Mouse (Mus musculus) lung, embryonic 15.5 days (tissue): Measurements from ENCODE around the gene Slc22a23. TPM values are rescaled to one million over a fixed set of nuclear protein-coding genes. Genes with fewer than 3 reads are reported as not detected.
A peak's percentile ranks its signal among the peaks of the same experiment; 100 is the strongest.

Experiments used
- ATAC-seq: fragments of 200-750 bp; cut with Nextera tagmentation; 2 replicates; pipeline ENCODE4 v1.8.0; 2017; ENCODE audit warnings: moderate number of reproducible peaks, borderline replicate concordance; ENCODE audit not compliant: low FRiP score, low TSS enrichment; ENCODE audit errors: extremely low read depth
- H3K27ac ChIP-seq: fragments of 300-500 bp; sonication (generic); 2 replicates; pipeline ENCODE4 v1.5.1; 2015; ENCODE audit warnings: moderate library complexity, mild to moderate bottlenecking, inconsistent platforms
- H3K27me3 ChIP-seq: fragments of 300-500 bp; sonication (generic); 2 replicates; pipeline ENCODE4 v1.6.1; 2015; ENCODE audit warnings: inconsistent platforms
- H3K36me3 ChIP-seq: fragments of 300-500 bp; sonication (generic); 2 replicates; pipeline ENCODE4 v1.6.1; 2015; ENCODE audit warnings: inconsistent platforms
- H3K4me1 ChIP-seq: fragments of 300-500 bp; sonication (generic); 2 replicates; pipeline ENCODE4 v1.6.1; 2015; ENCODE audit warnings: inconsistent platforms
- H3K4me2 ChIP-seq: fragments of 300-500 bp; sonication (generic); 2 replicates; pipeline ENCODE4 v1.6.1; 2015; ENCODE audit warnings: inconsistent platforms, mild to moderate bottlenecking, moderate library complexity
- H3K4me3 ChIP-seq: fragments of 300-500 bp; sonication (generic); 2 replicates; pipeline ENCODE4 v1.5.1; 2015; ENCODE audit warnings: mild to moderate bottlenecking, inconsistent platforms
- H3K9ac ChIP-seq: fragments of 300-500 bp; sonication (generic); 2 replicates; pipeline ENCODE4 v1.6.1; 2015; ENCODE audit warnings: inconsistent platforms
- H3K9me3 ChIP-seq: fragments of 300-500 bp; sonication (generic); 2 replicates; pipeline ENCODE4 v1.6.1; 2016; ENCODE audit warnings: inconsistent platforms
- WGBS: fragments of 180-500 bp; shearing (Covaris S2); methylation state at CpG from one replicate; pipeline ENCODE4 v1.1.7; 2015; 5-methylcytosine and 5-hydroxymethylcytosine counted together
- polyA plus RNA-seq: library from polyadenylated mRNA; unstranded; fragments of >200 nt; fragmentation: Nextera tagmentation; extraction: Ambion mirVana; gene quantifications from 2 replicates; pipeline ENCODE4 v1.2.1, GENCODE M21; 2015

Gene Slc22a23
- polyA plus RNA-seq, 1 experiment from 2014 or later = 4.1 TPM

DNA sequence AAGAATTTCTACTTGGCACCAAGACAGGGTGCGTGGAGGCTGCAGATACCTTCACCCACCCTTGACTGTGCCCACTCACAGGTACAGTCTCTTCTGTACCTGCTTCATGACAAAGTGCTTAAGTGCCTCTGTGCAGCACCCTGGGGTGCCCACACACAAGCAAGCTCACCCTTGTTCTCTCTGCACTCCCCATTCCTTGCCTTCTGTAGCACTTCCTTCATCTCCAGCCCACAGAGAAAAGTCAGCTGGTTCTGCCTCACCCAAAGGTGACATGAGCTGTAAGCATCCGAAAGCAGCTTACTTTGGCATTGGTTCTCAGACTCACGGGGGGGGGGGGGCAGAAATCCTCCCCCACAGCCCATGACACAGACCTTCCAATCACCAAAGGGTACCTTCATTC is 130.1 kb downstream of the Slc22a23 start:
- no peak for ATAC-seq
- Histone ChIP-seq H3K27ac (no peak overlapping the region), H3K9ac (no peak overlapping the region), H3K4me1 (peaks cover 26% of the 10 kb centered on the region), H3K36me3 (no peaks in the 10 kb centered on the region), H3K4me3 (no peak overlapping the region), H3K9me3 (no peaks in the 10 kb centered on the region), H3K27me3 (no peaks in the 10 kb centered on the region), H3K4me2 (no peak overlapping the region)
- 51% methylated on average over 3 of the region's 3 CpGs for WGBS

DNA sequence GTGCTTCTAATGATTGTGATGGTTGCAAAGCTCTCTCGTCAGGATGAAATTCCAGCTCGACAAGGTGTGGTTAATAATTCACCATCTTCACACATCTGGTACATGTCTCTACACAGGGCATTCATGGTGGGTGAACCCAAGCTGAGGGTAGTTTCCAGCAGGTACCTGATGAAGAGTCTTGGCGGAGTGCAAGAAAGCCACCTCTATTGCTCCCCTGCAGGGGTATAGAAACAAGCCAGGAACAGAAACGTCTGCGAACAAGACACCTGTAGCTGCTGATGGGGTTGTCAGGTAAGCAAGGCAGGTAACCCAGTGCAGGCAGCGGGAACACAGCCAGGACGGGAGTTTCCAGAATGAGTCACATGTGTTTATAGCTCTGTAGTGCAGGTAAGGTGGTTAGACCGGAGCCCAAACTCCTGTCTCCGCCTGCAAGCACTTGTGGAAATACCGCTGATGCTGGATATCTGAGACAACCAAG is 132.2 kb downstream of the Slc22a23 start:
- WGBS = 44% methylated on average over 10 of the region's 10 CpGs
- Histone ChIP-seq H3K9ac (no peak overlapping the region), H3K4me1 (peaks cover 32% of the 10 kb centered on the region), H3K9me3 (no peaks in the 10 kb centered on the region), H3K27ac (peak overlapping the region; percentile 75), H3K27me3 (no peaks in the 10 kb centered on the region), H3K4me3 (no peak overlapping the region), H3K4me2 (peak overlapping the region; percentile 23), H3K36me3 (no peaks in the 10 kb centered on the region)
- ATAC-seq = peak; percentile 74; the same call in 1 of the 2 replicates

DNA sequence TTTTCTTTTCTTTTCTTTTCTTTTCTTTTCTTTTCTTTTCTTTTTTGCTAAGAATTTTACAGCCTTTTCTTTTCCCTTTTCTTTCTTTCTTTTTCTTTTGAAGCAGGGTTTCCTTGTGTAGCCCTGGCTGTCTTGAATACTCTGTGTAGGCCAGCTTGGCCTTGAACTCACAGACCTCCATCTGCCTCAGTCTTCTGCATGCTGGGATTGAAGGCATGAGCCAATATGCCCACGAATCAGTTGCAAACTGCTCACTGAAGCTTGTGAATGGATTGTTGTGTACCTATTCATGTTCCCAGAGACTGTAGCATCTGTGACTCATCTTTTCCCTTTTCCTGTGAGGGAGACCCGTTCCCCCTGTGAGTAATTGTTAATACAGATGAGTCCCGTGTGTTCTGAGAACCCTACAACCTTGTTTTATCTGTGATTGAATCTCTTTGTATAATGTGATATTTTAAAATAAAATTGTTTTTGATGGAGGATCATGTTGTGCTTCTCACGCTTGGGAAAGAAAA is 133.7 kb downstream of the Slc22a23 start:
- 54% methylated on average over 4 of the region's 4 CpGs for WGBS
- Histone ChIP-seq H3K9me3 (no peaks in the 10 kb centered on the region), H3K9ac (no peak overlapping the region), H3K27ac (no peak overlapping the region), H3K4me2 (no peak overlapping the region), H3K36me3 (no peaks in the 10 kb centered on the region), H3K27me3 (no peaks in the 10 kb centered on the region), H3K4me3 (no peak overlapping the region), H3K4me1 (peaks cover 32% of the 10 kb centered on the region)
- no peak for ATAC-seq

DNA sequence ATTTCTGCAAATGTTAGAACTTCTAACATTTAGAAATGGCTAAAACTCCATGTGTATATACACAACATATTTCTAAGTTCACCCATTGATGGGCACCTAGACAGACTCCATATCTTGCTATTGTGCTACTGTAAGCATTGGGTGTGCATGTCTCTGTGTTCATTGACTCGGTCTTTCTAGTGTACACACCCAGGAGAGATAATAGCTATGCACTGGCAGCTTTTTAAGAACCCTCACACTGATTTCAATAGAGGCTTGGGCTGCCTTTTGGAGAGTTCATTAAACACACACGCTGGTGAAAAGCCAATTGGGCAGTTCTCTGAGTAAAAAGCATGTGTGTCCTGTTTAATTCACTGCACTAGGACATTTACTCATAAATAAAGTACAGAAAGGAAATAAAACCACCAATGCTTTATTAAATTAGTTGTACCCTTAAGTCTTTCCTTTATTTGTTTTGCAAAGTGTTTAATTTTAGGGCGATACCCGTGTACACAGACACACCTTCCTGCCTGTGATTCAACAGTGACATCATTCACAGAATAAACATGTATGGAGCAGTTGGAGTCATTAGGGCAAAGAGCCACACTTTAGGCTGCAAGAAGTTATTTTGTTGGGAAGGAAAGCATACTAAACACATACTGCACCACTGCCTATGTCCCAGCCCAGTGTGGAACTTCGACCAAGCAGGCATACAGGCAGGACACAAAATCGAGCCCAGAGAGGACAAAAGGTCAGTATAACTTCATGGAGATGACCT is 137.1 kb downstream of the Slc22a23 start:
- Histone ChIP-seq H3K9me3 (no peaks in the 10 kb centered on the region), H3K36me3 (no peaks in the 10 kb centered on the region), H3K9ac (no peak overlapping the region), H3K4me2 (no peak overlapping the region), H3K4me3 (no peak overlapping the region), H3K27ac (peak overlapping the region; percentile 38), H3K4me1 (peaks cover 16% of the 10 kb centered on the region), H3K27me3 (no peaks in the 10 kb centered on the region)
- 0 out of 2 replicates have a peak, but pooled peaks have one; percentile 27 for ATAC-seq
- WGBS = 50% methylated on average over 6 of the region's 6 CpGs

DNA sequence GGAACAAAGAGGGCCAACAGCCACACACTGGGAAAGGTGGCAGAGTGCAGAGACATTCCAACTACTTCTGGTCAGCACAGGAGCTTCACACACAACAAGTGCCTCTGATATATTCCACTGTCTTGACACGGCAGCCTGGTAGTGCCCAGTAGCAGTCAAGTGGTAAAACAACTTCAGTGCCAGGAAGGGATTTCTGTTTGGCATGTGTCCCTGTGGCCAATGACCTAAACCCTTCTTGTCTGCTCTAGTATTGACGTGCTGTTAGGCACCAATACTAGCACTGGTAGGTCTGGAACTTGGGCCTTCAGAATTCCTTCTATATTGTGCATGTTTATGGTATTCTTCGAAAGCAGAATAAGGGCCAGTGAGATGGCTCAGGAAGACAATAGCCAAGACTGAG is 139.8 kb downstream of the Slc22a23 start:
- no peak overlapping the region for H3K9ac ChIP-seq
- H3K9me3 ChIP-seq = no peaks in the 10 kb centered on the region
- 81% methylated on average over 3 of the region's 3 CpGs for WGBS
- no peak overlapping the region for H3K4me3 ChIP-seq
- ATAC-seq = no peak
- H3K4me1 ChIP-seq = 0 out of 2 replicates have a peak, but pooled peaks cover 7% of the 10 kb centered on the region
- H3K27me3 ChIP-seq = no peaks in the 10 kb centered on the region
- no peak overlapping the region for H3K4me2 ChIP-seq
- H3K27ac ChIP-seq = no peak overlapping the region
- H3K36me3 ChIP-seq = no peaks in the 10 kb centered on the region

DNA sequence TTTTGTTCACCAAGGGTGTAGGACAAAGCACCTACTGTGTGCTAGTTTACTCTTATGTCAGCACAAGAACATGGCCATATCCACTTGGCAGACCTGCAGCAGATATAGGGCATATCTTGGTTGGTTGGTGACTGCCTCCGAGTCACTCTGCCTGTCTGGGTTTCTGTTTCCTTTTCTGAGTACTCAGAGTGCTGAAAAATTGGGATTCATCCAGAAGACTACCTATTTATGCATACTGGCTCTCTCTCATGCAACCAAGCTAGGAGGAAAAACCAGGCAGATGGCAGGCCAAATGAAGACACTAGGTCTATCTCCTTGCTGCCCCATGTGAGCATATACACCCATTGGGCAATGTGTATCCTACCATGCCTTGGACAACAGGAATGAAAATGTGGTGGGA is 149.3 kb downstream of the Slc22a23 start:
- no peak overlapping the region for H3K4me2 ChIP-seq
- no peaks in the 10 kb centered on the region for H3K27me3 ChIP-seq
- no peaks in the 10 kb centered on the region for H3K4me1 ChIP-seq
- no peak overlapping the region for H3K27ac ChIP-seq
- H3K4me3 ChIP-seq = no peak overlapping the region
- no peaks in the 10 kb centered on the region for H3K9me3 ChIP-seq
- H3K36me3 ChIP-seq = 0 out of 2 replicates have a peak, but pooled peaks cover 3% of the 10 kb centered on the region
- ATAC-seq = no peak
- WGBS = 87% methylated on average over 1 of the region's 1 CpGs
- H3K9ac ChIP-seq = no peak overlapping the region

DNA sequence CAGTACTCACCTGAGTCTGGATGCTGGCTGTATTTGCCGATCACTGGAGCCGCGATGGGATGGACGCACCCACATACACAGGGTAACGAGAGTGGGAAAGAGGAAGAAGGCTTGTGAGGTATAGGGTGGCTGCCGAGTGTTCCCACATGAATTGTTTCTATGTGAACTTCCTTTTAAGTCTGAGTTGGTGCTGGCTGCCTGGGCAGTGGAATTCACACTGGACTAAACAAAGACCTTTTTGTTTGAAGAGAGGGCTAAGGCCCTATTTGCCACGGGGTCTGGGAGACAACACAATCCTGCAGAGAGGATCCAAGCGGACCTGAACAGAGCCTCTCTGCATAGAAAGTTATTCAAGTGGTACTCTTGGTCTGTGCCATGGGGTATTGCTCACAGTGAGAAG is 151.6 kb downstream of the Slc22a23 start:
- Histone ChIP-seq H3K4me2 (no peak overlapping the region), H3K9ac (no peak overlapping the region), H3K4me1 (no peaks in the 10 kb centered on the region), H3K36me3 (0 out of 2 replicates have a peak, but pooled peaks cover 3% of the 10 kb centered on the region), H3K27me3 (no peaks in the 10 kb centered on the region), H3K9me3 (no peaks in the 10 kb centered on the region), H3K27ac (no peak overlapping the region), H3K4me3 (no peak overlapping the region)
- 58% methylated on average over 8 of the region's 8 CpGs for WGBS
- no peak for ATAC-seq

DNA sequence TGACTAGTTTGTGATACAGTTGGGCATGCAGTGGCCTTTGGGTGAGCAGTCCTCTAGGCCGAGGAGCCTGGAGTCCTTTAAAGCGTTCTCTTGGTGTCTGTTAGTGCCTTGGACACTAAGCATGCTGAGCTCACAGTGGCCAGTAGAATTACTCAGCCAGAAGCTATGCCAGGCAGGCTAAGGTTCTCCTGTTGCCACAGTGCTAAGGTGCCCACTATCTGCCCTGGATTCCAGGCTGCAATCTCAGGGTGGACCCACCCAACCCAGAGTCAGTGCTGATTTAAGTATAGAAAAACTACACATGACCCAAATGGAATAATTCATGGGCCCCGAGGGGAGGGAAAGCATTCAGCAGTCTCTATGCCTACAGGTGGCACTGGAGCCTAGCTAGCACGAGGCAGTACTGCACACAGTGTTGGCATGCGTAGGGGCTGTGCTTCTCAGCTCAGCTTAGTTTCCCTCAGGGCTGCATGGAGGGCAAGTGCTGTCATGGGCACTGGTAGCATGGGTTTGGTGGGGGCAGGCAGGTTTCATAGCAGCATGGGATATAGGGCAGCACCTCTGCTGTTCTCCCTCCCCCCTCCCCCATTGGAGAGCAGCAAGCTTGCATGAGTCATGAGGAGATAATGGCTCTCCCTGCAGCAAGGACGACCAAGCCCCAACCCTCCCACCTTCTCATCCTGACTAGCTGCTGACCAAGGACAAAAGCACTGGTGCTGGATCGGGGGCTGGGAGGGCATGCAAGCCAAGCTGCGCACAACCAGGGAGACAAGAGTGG is 152.4 kb downstream of the Slc22a23 start:
- Histone ChIP-seq H3K4me3 (no peak overlapping the region), H3K9me3 (no peaks in the 10 kb centered on the region), H3K27me3 (no peaks in the 10 kb centered on the region), H3K27ac (no peak overlapping the region), H3K4me2 (no peak overlapping the region), H3K36me3 (0 out of 2 replicates have a peak, but pooled peaks cover 3% of the 10 kb centered on the region), H3K4me1 (0 out of 2 replicates have a peak, but pooled peaks cover 1% of the 10 kb centered on the region), H3K9ac (no peak overlapping the region)
- peak; percentile 66 for ATAC-seq
- 69% methylated on average over 8 of the region's 8 CpGs for WGBS

DNA sequence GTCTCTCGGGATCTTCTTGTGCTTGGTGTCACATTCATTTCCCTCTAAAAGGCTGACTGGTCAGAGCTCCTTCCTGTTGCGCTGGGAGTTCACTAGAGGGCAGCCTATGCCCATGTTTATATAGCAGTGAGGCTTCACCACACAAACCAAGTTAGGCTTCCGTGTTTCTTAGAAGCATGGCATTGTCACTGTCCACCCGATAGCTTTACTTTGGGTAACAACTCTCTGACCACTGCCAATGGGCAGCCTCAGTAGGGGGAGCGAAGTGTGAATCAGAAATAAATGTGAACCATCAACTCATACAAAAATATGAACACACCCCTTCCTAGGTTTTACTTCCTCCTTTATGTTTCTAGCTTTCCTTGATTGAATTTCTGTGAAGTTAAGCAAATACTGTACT is 157.4 kb downstream of the Slc22a23 start:
- H3K4me1 ChIP-seq = 0 out of 2 replicates have a peak, but pooled peaks cover 2% of the 10 kb centered on the region
- peak; percentile 76 for ATAC-seq

DNA sequence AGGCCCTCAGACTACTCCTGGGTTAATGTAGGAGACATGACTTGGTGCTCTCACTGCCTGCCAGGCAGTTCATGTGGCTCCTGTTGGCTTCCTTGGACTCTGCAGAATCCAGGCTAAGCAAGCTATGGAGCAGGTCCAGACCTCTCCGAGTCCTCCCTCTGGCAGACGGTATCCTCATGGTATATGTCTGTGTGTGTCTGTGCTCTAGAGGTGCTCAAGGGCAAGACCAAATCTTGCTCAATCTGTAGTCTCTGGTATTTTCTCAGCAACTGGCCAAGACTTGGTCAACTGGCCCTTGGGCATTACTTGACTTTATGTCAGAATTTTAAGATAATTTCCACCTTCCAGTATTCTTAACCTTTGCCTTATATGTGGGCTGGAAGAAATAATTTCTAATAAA is 159.6 kb downstream of the Slc22a23 start:
- H3K4me3 ChIP-seq = no peak overlapping the region

More for the DNA sequence above, 157.4 kb downstream of the Slc22a23 start:
- no peaks in the 10 kb centered on the region for H3K27me3 ChIP-seq
- H3K36me3 ChIP-seq = peaks cover 6% of the 10 kb centered on the region
- H3K9me3 ChIP-seq = no peaks in the 10 kb centered on the region
- H3K4me3 ChIP-seq = no peak overlapping the region
- H3K4me2 ChIP-seq = no peak overlapping the region
- no peak overlapping the region for H3K9ac ChIP-seq
- WGBS = 9% methylated on average over 5 of the region's 5 CpGs
- H3K27ac ChIP-seq = no peak overlapping the region

DNA sequence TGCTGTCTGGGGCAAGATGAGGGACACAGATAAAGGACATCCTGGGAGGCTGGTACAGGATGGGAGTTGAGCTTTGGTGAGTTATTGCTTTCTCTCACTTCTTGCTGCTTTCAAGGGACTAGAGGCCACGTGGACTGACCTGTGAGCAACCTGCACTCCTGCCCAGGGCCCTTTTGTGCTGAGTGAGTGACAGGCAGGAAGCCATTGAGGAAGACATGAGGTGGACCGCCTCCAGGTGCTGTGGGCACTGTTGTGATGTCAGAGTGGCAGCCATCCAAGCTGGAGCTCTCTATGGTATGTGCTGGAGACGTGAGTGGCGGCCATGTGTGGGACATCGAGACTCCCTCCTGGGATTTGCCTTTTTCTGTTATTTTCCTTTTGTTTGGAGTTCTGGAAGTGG is 163.4 kb downstream of the Slc22a23 start:
- Histone ChIP-seq H3K36me3 (peaks cover 33% of the 10 kb centered on the region), H3K4me3 (no peak overlapping the region), H3K9me3 (no peaks in the 10 kb centered on the region), H3K4me1 (no peaks in the 10 kb centered on the region), H3K27ac (no peak overlapping the region), H3K27me3 (no peaks in the 10 kb centered on the region), H3K9ac (no peak overlapping the region), H3K4me2 (no peak overlapping the region)
- 80% methylated on average over 5 of the region's 5 CpGs for WGBS
- no peak for ATAC-seq

More for the DNA sequence above, 159.6 kb downstream of the Slc22a23 start:
- Histone ChIP-seq H3K9me3 (no peaks in the 10 kb centered on the region), H3K27ac (no peak overlapping the region), H3K9ac (no peak overlapping the region), H3K4me1 (0 out of 2 replicates have a peak, but pooled peaks cover 2% of the 10 kb centered on the region), H3K4me2 (no peak overlapping the region), H3K36me3 (peaks cover 23% of the 10 kb centered on the region), H3K27me3 (no peaks in the 10 kb centered on the region)
- 68% methylated on average over 2 of the region's 2 CpGs for WGBS
- no peak for ATAC-seq

DNA sequence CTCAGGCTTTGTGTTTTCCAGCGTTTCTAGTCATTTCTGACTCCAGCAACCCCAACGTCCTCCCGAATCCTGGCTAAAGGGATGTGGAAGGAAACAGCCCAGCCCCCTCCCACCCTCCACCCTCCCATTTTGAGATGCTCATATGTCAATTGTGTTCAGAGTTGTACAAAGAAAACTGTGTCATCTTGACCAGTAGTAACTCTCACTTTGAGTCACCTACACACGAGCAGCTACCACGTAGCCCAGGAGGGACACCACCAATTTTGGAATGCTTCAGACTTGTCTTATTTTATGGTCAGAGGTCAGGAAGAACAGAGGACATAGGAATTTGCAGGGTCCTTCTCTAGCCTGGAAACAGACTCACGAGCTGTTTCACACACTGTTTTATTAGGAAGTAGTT is 171.0 kb downstream of the Slc22a23 start:
- H3K4me1 ChIP-seq = no peaks in the 10 kb centered on the region
- H3K36me3 ChIP-seq = no peaks in the 10 kb centered on the region
- WGBS = 87% methylated on average over 6 of the region's 6 CpGs
- H3K27me3 ChIP-seq = no peaks in the 10 kb centered on the region
- no peak for ATAC-seq
- H3K27ac ChIP-seq = no peak overlapping the region
- H3K9ac ChIP-seq = no peak overlapping the region
- no peak overlapping the region for H3K4me2 ChIP-seq
- no peaks in the 10 kb centered on the region for H3K9me3 ChIP-seq
- no peak overlapping the region for H3K4me3 ChIP-seq
